Mouse (Mus musculus) midbrain, embryonic 14.5 days (tissue): ENCODE results near the gene Actn4. TPM values are rescaled to one million over a fixed set of nuclear protein-coding genes. Genes with fewer than 3 reads are reported as not detected.

ENCODE experiments used
- ATAC-seq: fragments of 200-750 bp; cut with Nextera tagmentation; 2 replicates; pipeline ENCODE4 v1.8.0; 2017; ENCODE audit warnings: moderate number of reproducible peaks, moderate library complexity; ENCODE audit not compliant: low FRiP score, low TSS enrichment
- DNase-seq: peaks from one replicate; pipeline ENCODE4 v3.0.0-alpha.2; 2015
- H3K27ac ChIP-seq: fragments of 300-500 bp; sonication (generic); replicated peaks from 2 replicates; pipeline ENCODE4 v1.5.1; 2014; ENCODE audit warnings: mild to moderate bottlenecking, low read depth, low read length, moderate library complexity
- H3K27me3 ChIP-seq: fragments of 300-500 bp; sonication (generic); 2 replicates; pipeline ENCODE4 v1.6.1; 2014; ENCODE audit warnings: low read length, control low read depth, mixed read lengths; ENCODE audit not compliant: control insufficient read depth, insufficient read depth
- H3K36me3 ChIP-seq: fragments of 300-500 bp; sonication (generic); 2 replicates; pipeline ENCODE4 v1.6.1; 2014; ENCODE audit warnings: low read length, control low read depth; ENCODE audit not compliant: control insufficient read depth, insufficient read depth
- H3K4me1 ChIP-seq: fragments of 300-500 bp; sonication (generic); 2 replicates; pipeline ENCODE4 v1.6.1; 2014; ENCODE audit warnings: mild to moderate bottlenecking, antibody characterized with exemption, low read length, control low read depth; ENCODE audit not compliant: control insufficient read depth, insufficient read depth
- H3K4me2 ChIP-seq: fragments of 300-500 bp; sonication (generic); 2 replicates; pipeline ENCODE4 v1.6.1; 2014; ENCODE audit warnings: mild to moderate bottlenecking, low read length, moderate library complexity
- H3K4me3 ChIP-seq: fragments of 300-500 bp; sonication (generic); replicated peaks from 2 replicates; pipeline ENCODE4 v1.5.1; 2014; ENCODE audit warnings: low read depth, low read length
- H3K9ac ChIP-seq: fragments of 300-500 bp; sonication (generic); replicated peaks from 2 replicates; pipeline ENCODE4 v1.6.1; 2014; ENCODE audit warnings: mild to moderate bottlenecking, low read length, moderate library complexity
- H3K9me3 ChIP-seq: fragments of 300-500 bp; sonication (generic); 2 replicates; pipeline ENCODE4 v1.6.1; 2016; ENCODE audit warnings: low read length, control low read depth, mixed read lengths; ENCODE audit not compliant: control insufficient read depth
- WGBS: fragments of 180-500 bp; shearing (Covaris S2); extraction: QIAGEN DNeasy Blood & Tissue Kit; methylation state at CpG from one replicate; pipeline ENCODE4 v1.1.7; 2014; 5-methylcytosine and 5-hydroxymethylcytosine counted together
- polyA plus RNA-seq: library from polyadenylated mRNA; unstranded; fragments of >200 nt; fragmentation: Nextera tagmentation; extraction: Ambion mirVana; gene quantifications from 2 replicates; pipeline ENCODE4 v1.2.1, GENCODE M21; 2014

Actn4 gene
- polyA plus RNA-seq, 1 experiment from 2014 or later: 118 TPM

DNA sequence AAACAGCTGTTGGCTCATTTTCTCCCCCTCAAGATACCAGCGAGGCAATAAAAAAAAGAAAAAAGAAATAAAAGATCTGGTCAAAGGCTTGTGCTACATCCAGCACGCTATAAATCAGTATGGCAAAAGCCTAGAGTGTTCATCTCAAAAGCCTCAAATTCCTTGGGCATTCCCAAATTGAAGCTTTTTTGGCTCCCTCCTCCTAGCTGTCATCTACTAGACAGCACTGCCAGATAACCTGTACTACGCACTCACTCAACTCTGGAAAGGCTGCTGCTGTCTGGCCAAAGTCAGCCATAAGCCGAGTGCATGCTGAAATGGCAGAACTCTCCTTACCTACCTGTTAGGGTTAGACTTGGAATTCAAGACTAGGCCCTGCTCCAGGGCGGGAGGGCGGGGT, 4.9 kb downstream of the Actn4 start:
- no peaks in the 10 kb centered on the region for H3K9me3 ChIP-seq
- no peak overlapping the region for H3K27ac ChIP-seq
- no peak overlapping the region for H3K4me2 ChIP-seq
- no peak for DNase-seq
- ATAC-seq: no peak
- no peaks in the 10 kb centered on the region for H3K27me3 ChIP-seq
- H3K9ac ChIP-seq: no peak overlapping the region
- H3K4me3 ChIP-seq: no peak overlapping the region
- 91% methylated on average over 6 of the region's 6 CpGs for WGBS
- H3K4me1 ChIP-seq: peaks cover 33% of the 10 kb centered on the region
- H3K36me3 ChIP-seq: no peaks in the 10 kb centered on the region

DNA sequence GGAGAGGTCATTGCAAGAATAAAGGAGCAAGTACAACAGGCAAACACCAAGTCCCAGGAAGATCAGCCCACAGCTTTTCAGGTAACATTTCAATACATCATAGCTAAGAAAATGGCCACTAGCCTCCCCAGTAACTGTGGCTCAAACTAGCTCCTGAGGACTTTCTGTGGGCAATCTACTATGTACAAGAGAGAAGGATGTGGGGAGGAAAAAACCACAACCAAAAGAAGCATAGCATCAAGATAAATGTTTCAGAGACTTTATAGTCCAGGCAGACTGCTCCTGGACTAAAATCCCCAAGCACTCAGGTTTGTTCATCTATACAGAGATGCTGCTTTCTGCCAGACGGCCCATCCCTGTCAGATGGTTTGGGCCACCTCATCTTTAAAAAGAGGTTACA, 5.9 kb downstream of the Actn4 start:
- DNase-seq (no peak), ATAC-seq (no peak)
- Histone ChIP-seq H3K9ac (no peak overlapping the region), H3K27ac (no peak overlapping the region), H3K4me3 (no peak overlapping the region), H3K9me3 (no peaks in the 10 kb centered on the region), H3K27me3 (no peaks in the 10 kb centered on the region), H3K36me3 (no peaks in the 10 kb centered on the region), H3K4me1 (peaks cover 31% of the 10 kb centered on the region), H3K4me2 (no peak overlapping the region)
- WGBS: 93% methylated on average over 1 of the region's 1 CpGs

DNA sequence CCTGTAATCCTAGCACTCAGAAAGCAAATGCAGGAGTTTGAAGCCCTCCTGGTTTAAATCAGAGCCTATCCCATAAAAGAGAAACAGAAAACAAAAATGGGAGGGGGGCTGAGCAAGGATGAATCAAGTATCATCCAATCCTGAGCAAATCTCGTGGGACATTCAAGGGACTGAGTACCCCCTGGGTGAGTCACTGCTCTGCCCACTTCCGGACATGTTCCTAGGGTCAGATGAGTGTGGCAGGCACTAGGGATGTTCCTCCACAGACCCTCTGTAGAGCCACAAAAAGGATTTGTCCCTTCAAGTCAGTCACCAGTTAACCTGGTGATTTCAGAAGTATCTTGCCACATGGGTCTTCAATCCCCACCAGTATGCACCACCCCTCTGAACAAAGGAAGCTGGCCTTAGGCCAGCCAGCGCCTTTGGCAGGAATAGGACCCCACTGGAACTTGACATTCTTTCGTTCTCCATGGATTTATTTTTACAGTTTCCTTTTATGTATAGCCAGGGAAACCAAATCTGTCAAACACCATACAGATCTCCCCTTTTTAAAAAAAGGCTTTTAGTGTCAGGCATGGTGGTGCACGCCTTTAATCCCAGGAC, 6.7 kb downstream of the Actn4 start:
- no peak overlapping the region for H3K9ac ChIP-seq
- H3K27me3 ChIP-seq: no peaks in the 10 kb centered on the region
- no peak overlapping the region for H3K4me2 ChIP-seq
- H3K4me1 ChIP-seq: peaks cover 23% of the 10 kb centered on the region
- H3K36me3 ChIP-seq: peaks cover 2% of the 10 kb centered on the region; the same call in 1 of the 2 replicates
- H3K4me3 ChIP-seq: no peak overlapping the region
- peak overlapping the region; percentile 20; the same call in 1 of the 2 replicates for H3K27ac ChIP-seq
- H3K9me3 ChIP-seq: no peaks in the 10 kb centered on the region
- DNase-seq: peak; percentile 52
- WGBS: 65% methylated on average over 5 of the region's 5 CpGs
- ATAC-seq: no peak

DNA sequence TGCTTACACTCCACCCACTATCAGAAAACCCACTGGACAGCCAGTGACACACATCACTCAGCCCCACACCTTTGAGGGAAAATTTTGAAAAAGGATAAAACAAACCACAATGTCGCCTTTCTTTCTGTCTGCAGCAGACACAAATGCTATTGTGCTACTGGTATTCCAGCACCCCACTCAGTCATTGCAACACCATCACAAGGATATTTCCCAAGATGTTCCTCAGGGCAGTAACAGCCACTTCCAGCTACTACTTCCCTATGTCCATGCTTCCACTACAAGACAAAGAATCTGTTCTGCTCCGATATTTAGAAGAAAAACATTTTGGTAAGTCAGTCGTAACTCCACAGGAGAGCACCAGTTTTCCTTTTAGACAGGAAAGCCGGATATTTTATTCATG, 7.4 kb downstream of the Actn4 start:
- ATAC-seq (no peak), DNase-seq (no peak)
- peaks cover 16% of the 10 kb centered on the region for H3K4me1 ChIP-seq
- no peak overlapping the region for H3K27ac ChIP-seq
- no peaks in the 10 kb centered on the region for H3K27me3 ChIP-seq
- H3K4me2 ChIP-seq: no peak overlapping the region
- no peak overlapping the region for H3K9ac ChIP-seq
- H3K4me3 ChIP-seq: no peak overlapping the region
- no peaks in the 10 kb centered on the region for H3K9me3 ChIP-seq
- peaks cover 3% of the 10 kb centered on the region; the same call in 1 of the 2 replicates for H3K36me3 ChIP-seq
- 79% methylated on average over 4 of the region's 4 CpGs for WGBS

DNA sequence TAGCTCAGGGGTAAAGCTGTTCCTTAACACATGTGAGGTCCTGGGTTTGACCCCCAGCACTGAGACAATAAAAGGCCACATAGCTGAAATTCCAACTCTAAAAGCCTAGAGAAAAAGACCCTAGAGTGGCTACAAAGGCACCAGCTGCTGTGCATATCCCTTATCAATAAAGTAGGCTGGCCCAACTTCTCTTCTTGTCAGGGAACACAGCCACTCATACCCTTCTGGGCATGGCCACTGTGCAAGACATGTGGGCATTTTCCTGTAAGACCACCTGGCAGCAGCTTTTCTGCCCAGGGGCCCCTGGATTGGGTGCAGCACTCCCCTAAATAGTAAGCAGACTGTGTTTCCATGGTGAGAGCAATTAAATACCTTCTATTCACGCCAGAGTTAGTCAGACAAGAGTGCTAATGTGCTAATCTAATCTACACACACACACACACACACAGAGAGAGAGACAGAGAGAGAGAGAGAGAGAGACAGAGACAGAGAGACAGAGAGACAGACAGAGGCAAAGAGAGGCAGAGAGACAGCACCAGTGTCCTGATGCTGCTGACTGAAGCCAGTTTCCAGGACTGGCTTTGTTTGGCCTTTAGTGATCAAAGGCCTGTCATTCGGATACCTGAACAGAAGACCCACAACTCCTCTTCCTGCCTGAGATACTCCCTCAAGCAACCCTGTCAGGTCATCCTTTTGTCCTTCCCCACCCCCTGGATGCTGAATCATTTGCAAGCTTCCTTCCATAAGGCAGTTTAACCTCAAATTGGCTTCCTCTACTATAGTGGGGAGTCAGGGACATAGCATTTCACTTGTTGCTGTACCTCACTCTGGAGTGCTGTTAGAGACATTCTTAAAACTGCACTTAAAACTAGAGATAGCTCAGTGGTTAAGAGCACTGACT, 8.4 kb downstream of the Actn4 start:
- Histone ChIP-seq H3K4me3 (no peak overlapping the region), H3K27ac (0 out of 2 replicates have a peak overlapping the region, but pooled peaks have one; percentile 32), H3K9me3 (no peaks in the 10 kb centered on the region), H3K4me2 (no peak overlapping the region), H3K36me3 (peaks cover 3% of the 10 kb centered on the region; the same call in 1 of the 2 replicates), H3K4me1 (peaks cover 9% of the 10 kb centered on the region; the same call in 1 of the 2 replicates), H3K9ac (no peak overlapping the region; the same call in 1 of the 2 replicates), H3K27me3 (no peaks in the 10 kb centered on the region)
- peak; percentile 33 for DNase-seq
- no peak for ATAC-seq
- WGBS: 6% methylated on average over 2 of the region's 2 CpGs

DNA sequence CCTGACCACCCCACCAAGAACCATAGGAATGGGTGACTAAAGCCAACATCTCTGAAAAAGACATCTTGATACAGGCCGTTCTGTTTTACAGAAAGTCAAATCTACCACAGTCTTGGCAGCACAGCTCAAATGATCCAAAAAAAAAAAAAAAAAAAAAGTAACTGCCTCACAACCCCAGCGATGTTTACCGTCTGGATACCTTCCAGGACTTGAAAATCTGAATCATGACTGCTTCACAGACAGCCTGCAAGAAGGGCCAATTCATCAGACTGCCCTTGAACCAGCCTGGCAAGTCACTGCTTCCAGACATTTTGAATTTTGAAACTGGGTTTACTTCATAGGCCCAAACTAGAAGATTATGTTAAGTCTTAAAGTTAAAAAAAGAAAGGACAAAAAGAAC, 9.4 kb downstream of the Actn4 start:
- 33% methylated on average over 3 of the region's 3 CpGs for WGBS
- DNase-seq (peak; percentile 31), ATAC-seq (no peak)
- Histone ChIP-seq H3K27ac (no peak overlapping the region), H3K4me3 (no peak overlapping the region), H3K36me3 (peaks cover 3% of the 10 kb centered on the region; the same call in 1 of the 2 replicates), H3K27me3 (no peaks in the 10 kb centered on the region), H3K9ac (no peak overlapping the region), H3K9me3 (no peaks in the 10 kb centered on the region), H3K4me2 (no peak overlapping the region), H3K4me1 (peaks cover 9% of the 10 kb centered on the region; the same call in 1 of the 2 replicates)

DNA sequence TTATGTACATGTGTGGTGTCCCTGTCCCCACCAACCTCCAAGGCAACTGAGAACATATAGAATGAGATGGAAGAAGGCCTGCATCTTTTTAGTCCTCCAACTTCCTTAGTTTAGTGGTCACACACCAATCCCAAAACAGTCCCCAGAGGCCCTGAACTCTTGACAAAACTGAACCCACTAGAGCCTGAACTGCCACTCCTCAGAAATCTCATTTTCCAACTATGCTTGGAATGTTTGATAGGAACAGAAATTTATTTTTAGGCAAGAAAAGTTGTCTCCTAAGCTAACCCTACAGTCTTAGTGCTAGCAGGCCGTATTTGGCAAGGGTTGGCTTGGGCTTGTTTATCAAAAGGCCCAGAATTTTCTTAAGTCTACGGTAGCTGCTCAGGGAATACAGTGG, 10.4 kb downstream of the Actn4 start:
- peaks cover 9% of the 10 kb centered on the region; the same call in 1 of the 2 replicates for H3K4me1 ChIP-seq
- peaks cover 3% of the 10 kb centered on the region; the same call in 1 of the 2 replicates for H3K36me3 ChIP-seq
- ATAC-seq (no peak), DNase-seq (no peak)
- no peak overlapping the region for H3K4me3 ChIP-seq
- 97% methylated on average over 2 of the region's 2 CpGs for WGBS
- no peaks in the 10 kb centered on the region for H3K27me3 ChIP-seq
- H3K4me2 ChIP-seq: no peak overlapping the region
- H3K9me3 ChIP-seq: no peaks in the 10 kb centered on the region
- H3K27ac ChIP-seq: no peak overlapping the region
- no peak overlapping the region for H3K9ac ChIP-seq

DNA sequence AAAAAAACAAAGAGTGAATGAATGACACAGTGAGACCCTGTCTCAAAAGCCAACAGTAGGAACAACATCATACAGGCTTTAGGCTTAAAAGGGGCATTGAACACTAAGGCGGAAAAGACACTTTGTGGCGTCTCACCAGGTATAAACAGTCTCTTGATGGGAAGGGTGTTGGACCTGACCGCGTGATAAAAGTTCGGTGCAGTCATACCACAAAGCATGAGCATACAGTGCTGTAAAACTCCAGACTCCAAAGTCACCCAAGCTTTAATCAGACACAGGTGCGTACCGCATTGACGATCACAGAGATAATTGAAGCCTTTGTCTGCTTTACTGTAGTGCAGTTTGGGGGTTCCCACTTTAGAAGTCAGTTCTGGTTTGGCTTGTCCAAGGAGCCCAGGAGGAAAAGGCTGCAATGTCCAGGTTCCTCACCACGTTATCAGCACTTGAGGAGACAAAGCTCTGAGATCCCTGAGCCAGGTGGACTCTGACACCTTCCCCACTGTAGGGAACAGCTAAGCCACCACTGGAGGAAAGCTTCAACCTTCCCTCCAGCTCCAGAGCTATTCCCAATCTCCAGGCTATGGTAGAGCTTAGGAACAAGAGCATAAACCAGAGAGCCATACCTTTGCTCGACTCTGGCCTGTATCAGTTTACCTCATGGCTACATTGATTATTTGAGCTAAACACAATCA, 11.6 kb downstream of the Actn4 start:
- H3K4me2 ChIP-seq: no peak overlapping the region
- WGBS: 92% methylated on average over 10 of the region's 10 CpGs
- ATAC-seq (no peak), DNase-seq (no peak)
- no peak overlapping the region for H3K27ac ChIP-seq
- H3K9ac ChIP-seq: no peak overlapping the region
- H3K4me3 ChIP-seq: no peak overlapping the region
- no peaks in the 10 kb centered on the region for H3K9me3 ChIP-seq
- no peaks in the 10 kb centered on the region for H3K27me3 ChIP-seq
- peaks cover 9% of the 10 kb centered on the region; the same call in 1 of the 2 replicates for H3K4me1 ChIP-seq
- peaks cover 3% of the 10 kb centered on the region; the same call in 1 of the 2 replicates for H3K36me3 ChIP-seq
